Mouse (Mus musculus): ENCODE results near the gene Nox3. TPM values are rescaled to one million over a fixed set of nuclear protein-coding genes. Genes with fewer than 3 reads are reported as not detected.

The Nox3 gene
- polyA plus RNA-seq (2014; fragmentation: Nextera tagmentation; extraction: Ambion mirVana), result not detected in 2 replicates

DNA sequence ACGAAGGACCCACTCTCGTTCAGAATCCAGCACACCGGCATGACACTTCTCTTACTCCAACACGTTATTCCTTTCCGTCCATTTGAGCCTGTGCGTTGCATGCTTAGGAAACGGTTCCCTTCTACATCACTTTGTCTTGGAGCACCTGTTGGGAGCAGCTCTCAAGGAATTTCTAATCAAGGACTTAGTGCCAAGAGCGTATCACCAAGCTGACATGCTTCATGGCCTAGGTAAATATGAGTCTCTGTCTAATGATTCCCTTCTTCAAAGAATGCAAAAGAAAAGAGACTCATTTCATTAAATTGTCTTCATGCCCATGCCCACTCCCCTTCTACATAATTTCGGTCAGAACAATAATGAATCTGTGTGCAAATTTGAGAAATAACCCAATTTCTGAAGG, at the start of gene Nox3:
TSS of gene Nox3 (minus strand) at position 101 of the 400 bp plus-strand sequence.
- no peaks in the 10 kb centered on the region for H3K4me1 ChIP-seq (ENCODE audit: control insufficient read depth, insufficient read depth, low read length)
- no peak within 1 kb of the TSS for H3K9ac ChIP-seq (ENCODE audit: low read length)
- WGBS, result 91% methylated on average over 9 of the region's 9 CpGs
- H3K27ac ChIP-seq (ENCODE audit: low read depth, low read length), result no peak within 1 kb of the TSS
- no peaks in the 10 kb centered on the region for H3K36me3 ChIP-seq (ENCODE audit: control insufficient read depth, insufficient read depth, low read length)
- no peak for ATAC-seq (ENCODE audit: insufficient read depth, low FRiP score, low TSS enrichment)
- no peaks in the 10 kb centered on the region for H3K9me3 ChIP-seq (ENCODE audit: control insufficient read depth, low read length)
- no peak within 1 kb of the TSS for H3K4me3 ChIP-seq (ENCODE audit: low read depth, low read length)
- no peak for DNase-seq (ENCODE audit: low spot score)
- no peaks in the 10 kb centered on the region for H3K27me3 ChIP-seq (ENCODE audit: control insufficient read depth, insufficient read depth, low read length)
- H3K4me2 ChIP-seq (ENCODE audit: low read depth), result no peak within 1 kb of the TSS

GRCm38 (mm10) chr17:3744402-3744801, 48.3 kb upstream of the Nox3 start:
- 86% methylated on average over 2 of the region's 2 CpGs for WGBS
- ATAC-seq (ENCODE audit: insufficient read depth, low FRiP score, low TSS enrichment), result no peak
- H3K4me3 ChIP-seq (ENCODE audit: low read depth, low read length), result no peak overlapping the region

GRCm38 (mm10) chr17:3736936-3737335, 40.9 kb upstream of the Nox3 start:
- WGBS, result 75% methylated on average over 2 of the region's 2 CpGs
- H3K9me3 ChIP-seq (ENCODE audit: control insufficient read depth, low read length), result no peaks in the 10 kb centered on the region

More at GRCm38 (mm10) chr17:3744402-3744801, 48.3 kb upstream of the Nox3 start:
- no peak overlapping the region for H3K27ac ChIP-seq (ENCODE audit: low read depth, low read length)
- no peak for DNase-seq (ENCODE audit: low spot score)
- no peak overlapping the region for H3K4me2 ChIP-seq (ENCODE audit: low read depth)
- H3K36me3 ChIP-seq (ENCODE audit: control insufficient read depth, insufficient read depth, low read length), result no peaks in the 10 kb centered on the region
- no peak overlapping the region for H3K9ac ChIP-seq (ENCODE audit: low read length)
- no peaks in the 10 kb centered on the region for H3K9me3 ChIP-seq (ENCODE audit: control insufficient read depth, low read length)
- H3K27me3 ChIP-seq (ENCODE audit: control insufficient read depth, insufficient read depth, low read length), result no peaks in the 10 kb centered on the region
- H3K4me1 ChIP-seq (ENCODE audit: control insufficient read depth, insufficient read depth, low read length), result no peaks in the 10 kb centered on the region

DNA sequence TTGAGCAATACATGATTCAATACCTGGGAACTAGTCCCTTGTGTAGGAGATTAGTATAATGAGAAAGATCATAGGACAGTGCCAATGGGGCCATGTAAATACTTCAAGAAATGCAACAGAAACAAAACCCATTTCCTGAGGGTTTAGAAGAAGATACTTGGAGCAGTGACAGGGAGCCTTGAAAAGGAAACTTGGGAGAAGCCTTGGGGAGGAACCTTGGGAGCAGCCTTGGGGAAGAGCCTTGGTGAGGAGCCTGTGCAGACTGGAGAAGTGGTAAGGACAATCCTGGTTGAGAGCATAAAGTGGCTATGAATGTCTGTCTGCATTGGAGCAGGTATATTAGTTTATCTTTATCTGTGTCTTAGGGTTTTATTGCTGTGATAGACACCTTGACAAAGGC, 38.2 kb upstream of the Nox3 start:
- H3K9ac ChIP-seq (ENCODE audit: low read length), result no peak overlapping the region
- H3K27me3 ChIP-seq (ENCODE audit: control insufficient read depth, insufficient read depth, low read length), result no peaks in the 10 kb centered on the region
- DNase-seq (ENCODE audit: low spot score) (no peak), ATAC-seq (ENCODE audit: insufficient read depth, low FRiP score, low TSS enrichment) (no peak)
- H3K36me3 ChIP-seq (ENCODE audit: control insufficient read depth, insufficient read depth, low read length), result no peaks in the 10 kb centered on the region
- H3K27ac ChIP-seq (ENCODE audit: low read depth, low read length), result no peak overlapping the region
- no peak overlapping the region for H3K4me2 ChIP-seq (ENCODE audit: low read depth)
- no peaks in the 10 kb centered on the region for H3K9me3 ChIP-seq (ENCODE audit: control insufficient read depth, low read length)
- no peaks in the 10 kb centered on the region for H3K4me1 ChIP-seq (ENCODE audit: control insufficient read depth, insufficient read depth, low read length)
- no peak overlapping the region for H3K4me3 ChIP-seq (ENCODE audit: low read depth, low read length)

More at GRCm38 (mm10) chr17:3736936-3737335, 40.9 kb upstream of the Nox3 start:
- Histone ChIP-seq H3K4me1 (ENCODE audit: control insufficient read depth, insufficient read depth, low read length) (no peaks in the 10 kb centered on the region), H3K9ac (ENCODE audit: low read length) (no peak overlapping the region), H3K27ac (ENCODE audit: low read depth, low read length) (no peak overlapping the region), H3K4me2 (ENCODE audit: low read depth) (no peak overlapping the region), H3K27me3 (ENCODE audit: control insufficient read depth, insufficient read depth, low read length) (no peaks in the 10 kb centered on the region), H3K4me3 (ENCODE audit: low read depth, low read length) (no peak overlapping the region), H3K36me3 (ENCODE audit: control insufficient read depth, insufficient read depth, low read length) (no peaks in the 10 kb centered on the region)
- ATAC-seq (ENCODE audit: insufficient read depth, low FRiP score, low TSS enrichment) (no peak), DNase-seq (ENCODE audit: low spot score) (no peak)

GRCm38 (mm10) chr17:3705350-3705930, 9.4 kb upstream of the Nox3 start:
- no peak for ATAC-seq (ENCODE audit: insufficient read depth, low FRiP score, low TSS enrichment)

DNA sequence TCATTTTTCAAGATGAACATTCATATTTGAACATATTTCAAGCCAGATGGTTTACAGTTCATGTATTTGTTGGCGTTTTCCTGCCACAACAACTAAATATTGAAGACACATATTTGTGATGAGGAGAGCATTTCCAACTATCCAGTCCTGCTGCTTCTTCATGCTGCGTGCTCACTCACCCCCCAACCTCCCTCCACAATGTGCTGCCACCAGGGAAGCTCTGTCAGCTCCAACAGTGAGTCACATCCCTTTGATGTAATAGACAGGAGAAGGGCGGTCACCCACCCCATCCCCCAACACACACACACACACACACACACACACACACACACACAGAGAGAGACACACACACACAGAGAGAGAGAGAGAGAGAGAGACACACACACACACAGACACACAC, 6.3 kb upstream of the Nox3 start:
- H3K27ac ChIP-seq (ENCODE audit: low read depth, low read length), result no peak overlapping the region
- H3K36me3 ChIP-seq (ENCODE audit: control insufficient read depth, insufficient read depth, low read length), result no peaks in the 10 kb centered on the region
- no peaks in the 10 kb centered on the region for H3K4me1 ChIP-seq (ENCODE audit: control insufficient read depth, insufficient read depth, low read length)
- no peak overlapping the region for H3K9ac ChIP-seq (ENCODE audit: low read length)
- H3K4me2 ChIP-seq (ENCODE audit: low read depth), result no peak overlapping the region
- no peaks in the 10 kb centered on the region for H3K27me3 ChIP-seq (ENCODE audit: control insufficient read depth, insufficient read depth, low read length)
- H3K9me3 ChIP-seq (ENCODE audit: control insufficient read depth, low read length), result no peaks in the 10 kb centered on the region
- DNase-seq (ENCODE audit: low spot score), result no peak
- H3K4me3 ChIP-seq (ENCODE audit: low read depth, low read length), result no peak overlapping the region
- no peak for ATAC-seq (ENCODE audit: insufficient read depth, low FRiP score, low TSS enrichment)
- 63% methylated on average over 3 of the region's 3 CpGs for WGBS

More at GRCm38 (mm10) chr17:3705350-3705930, 9.4 kb upstream of the Nox3 start:
- Histone ChIP-seq H3K9ac (ENCODE audit: low read length) (no peak overlapping the region), H3K9me3 (ENCODE audit: control insufficient read depth, low read length) (no peaks in the 10 kb centered on the region), H3K4me1 (ENCODE audit: control insufficient read depth, insufficient read depth, low read length) (no peaks in the 10 kb centered on the region), H3K27me3 (ENCODE audit: control insufficient read depth, insufficient read depth, low read length) (no peaks in the 10 kb centered on the region), H3K4me3 (ENCODE audit: low read depth, low read length) (no peak overlapping the region), H3K27ac (ENCODE audit: low read depth, low read length) (no peak overlapping the region), H3K36me3 (ENCODE audit: control insufficient read depth, insufficient read depth, low read length) (no peaks in the 10 kb centered on the region), H3K4me2 (ENCODE audit: low read depth) (no peak overlapping the region)
- DNase-seq (ENCODE audit: low spot score), result no peak
- WGBS, result 100% methylated on average over 1 of the region's 1 CpGs

GRCm38 (mm10) chr17:3692817-3693216, 3.2 kb downstream of the Nox3 start:
- no peaks in the 10 kb centered on the region for H3K4me1 ChIP-seq (ENCODE audit: control insufficient read depth, insufficient read depth, low read length)
- no peak overlapping the region for H3K27ac ChIP-seq (ENCODE audit: low read depth, low read length)
- no peaks in the 10 kb centered on the region for H3K36me3 ChIP-seq (ENCODE audit: control insufficient read depth, insufficient read depth, low read length)
- no peak for ATAC-seq (ENCODE audit: insufficient read depth, low FRiP score, low TSS enrichment)
- DNase-seq (ENCODE audit: low spot score), result no peak
- 80% methylated on average over 8 of the region's 8 CpGs for WGBS
- no peak overlapping the region for H3K4me2 ChIP-seq (ENCODE audit: low read depth)
- no peaks in the 10 kb centered on the region for H3K9me3 ChIP-seq (ENCODE audit: control insufficient read depth, low read length)
- no peaks in the 10 kb centered on the region for H3K27me3 ChIP-seq (ENCODE audit: control insufficient read depth, insufficient read depth, low read length)
- H3K9ac ChIP-seq (ENCODE audit: low read length), result no peak overlapping the region
- H3K4me3 ChIP-seq (ENCODE audit: low read depth, low read length), result no peak overlapping the region

DNA sequence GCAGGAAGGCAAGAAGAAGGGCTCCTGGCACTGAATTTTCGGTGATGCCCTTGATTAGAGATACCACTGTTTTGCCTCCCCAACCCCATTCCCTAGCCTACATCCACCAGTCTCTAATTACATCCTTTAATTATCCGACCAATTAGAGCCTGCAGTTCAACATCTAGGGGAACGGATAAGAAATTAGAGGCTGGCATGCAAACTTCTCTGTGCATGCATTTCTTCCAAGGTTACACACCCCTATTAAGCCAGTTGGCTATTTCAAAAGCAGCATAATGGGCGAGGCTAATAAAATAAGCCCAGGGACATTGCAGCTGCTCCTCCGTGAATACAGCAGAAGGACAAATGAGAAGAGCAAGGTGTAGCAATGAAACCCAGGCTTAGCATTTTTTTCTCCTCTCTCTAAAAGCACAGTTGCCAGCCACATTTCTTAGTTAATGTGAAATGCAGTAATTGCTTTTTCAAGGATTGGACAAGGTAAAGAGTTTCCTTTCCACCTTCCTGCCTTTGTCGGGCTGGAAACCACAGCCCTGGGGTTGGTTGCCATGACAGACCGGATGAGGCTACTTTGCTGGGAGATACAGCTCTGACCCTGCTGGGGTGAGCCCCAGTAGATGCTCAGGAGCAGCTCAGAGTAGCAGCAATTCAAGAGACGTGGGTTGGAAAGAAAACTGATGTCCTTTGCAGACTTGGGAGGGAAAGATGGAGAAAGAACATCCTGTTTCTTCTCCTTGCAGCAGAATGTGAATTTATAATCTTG, 5.4 kb downstream of the Nox3 start:
- 66% methylated on average over 8 of the region's 8 CpGs for WGBS
- Histone ChIP-seq H3K36me3 (ENCODE audit: control insufficient read depth, insufficient read depth, low read length) (no peaks in the 10 kb centered on the region), H3K4me2 (ENCODE audit: low read depth) (no peak overlapping the region), H3K27me3 (ENCODE audit: control insufficient read depth, insufficient read depth, low read length) (no peaks in the 10 kb centered on the region), H3K9ac (ENCODE audit: low read length) (no peak overlapping the region), H3K9me3 (ENCODE audit: control insufficient read depth, low read length) (no peaks in the 10 kb centered on the region), H3K27ac (ENCODE audit: low read depth, low read length) (no peak overlapping the region), H3K4me1 (ENCODE audit: control insufficient read depth, insufficient read depth, low read length) (no peaks in the 10 kb centered on the region), H3K4me3 (ENCODE audit: low read depth, low read length) (no peak overlapping the region)
- ATAC-seq (ENCODE audit: insufficient read depth, low FRiP score, low TSS enrichment) (no peak), DNase-seq (ENCODE audit: low spot score) (no peak)

DNA sequence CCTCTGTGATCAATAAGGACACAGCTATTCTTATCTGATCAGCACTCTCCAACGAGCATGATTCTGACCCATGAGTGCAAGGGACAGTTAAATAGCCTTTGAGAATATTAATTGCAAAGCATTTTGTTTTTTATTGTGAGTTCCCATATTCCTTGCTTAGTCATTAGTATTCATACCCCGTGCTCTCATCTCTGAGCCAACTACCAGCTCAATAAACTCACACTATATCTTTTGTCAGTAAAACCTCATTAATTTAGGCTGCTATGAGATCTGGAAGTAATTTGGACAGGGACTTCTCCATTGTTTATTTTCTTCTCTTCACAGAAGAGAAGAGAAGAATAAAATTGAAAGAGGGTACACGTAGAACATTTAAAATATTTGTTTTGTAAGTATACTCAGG, 12.4 kb downstream of the Nox3 start:
- DNase-seq (ENCODE audit: low spot score) (no peak), ATAC-seq (ENCODE audit: insufficient read depth, low FRiP score, low TSS enrichment) (no peak)
- no peaks in the 10 kb centered on the region for H3K9me3 ChIP-seq (ENCODE audit: control insufficient read depth, low read length)
- no peaks in the 10 kb centered on the region for H3K36me3 ChIP-seq (ENCODE audit: control insufficient read depth, insufficient read depth, low read length)
- no peaks in the 10 kb centered on the region for H3K4me1 ChIP-seq (ENCODE audit: control insufficient read depth, insufficient read depth, low read length)
- 58% methylated on average over 3 of the region's 3 CpGs for WGBS
- H3K27me3 ChIP-seq (ENCODE audit: control insufficient read depth, insufficient read depth, low read length), result no peaks in the 10 kb centered on the region
- no peak overlapping the region for H3K4me3 ChIP-seq (ENCODE audit: low read depth, low read length)
- no peak overlapping the region for H3K27ac ChIP-seq (ENCODE audit: low read depth, low read length)
- H3K9ac ChIP-seq (ENCODE audit: low read length), result no peak overlapping the region
- H3K4me2 ChIP-seq (ENCODE audit: low read depth), result no peak overlapping the region
